Mouse (Mus musculus) neural tube, embryonic 13.5 days (tissue): ENCODE measurements around the gene Ppp4r2. TPM values are rescaled to one million over a fixed set of nuclear protein-coding genes. Genes with fewer than 3 reads are reported as not detected.

Experiments
- ATAC-seq: fragments of 200-750 bp; cut with Nextera tagmentation; 2 replicates; pipeline ENCODE4 v1.8.0; 2017; ENCODE audit warnings: low read depth, mild to moderate bottlenecking, moderate TSS enrichment, moderate library complexity
- H3K27ac ChIP-seq: fragments of 300-500 bp; sonication (generic); replicated peaks from 2 replicates; pipeline ENCODE4 v1.5.1; 2015; ENCODE audit warnings: moderate library complexity, mild to moderate bottlenecking, inconsistent platforms
- H3K27me3 ChIP-seq: fragments of 300-500 bp; sonication (generic); 2 replicates; pipeline ENCODE4 v1.6.1; 2015; ENCODE audit warnings: mild to moderate bottlenecking, inconsistent platforms
- H3K36me3 ChIP-seq: fragments of 300-500 bp; sonication (generic); 2 replicates; pipeline ENCODE4 v1.6.1; 2015; ENCODE audit warnings: mild to moderate bottlenecking, inconsistent platforms
- H3K4me1 ChIP-seq: fragments of 300-500 bp; sonication (generic); replicated peaks from 2 replicates; pipeline ENCODE4 v1.6.1; 2015; ENCODE audit warnings: inconsistent platforms
- H3K4me2 ChIP-seq: fragments of 300-500 bp; sonication (generic); 2 replicates; pipeline ENCODE4 v1.6.1; 2015; ENCODE audit warnings: inconsistent platforms, mild to moderate bottlenecking, moderate library complexity
- H3K4me3 ChIP-seq: fragments of 300-500 bp; sonication (generic); 2 replicates; pipeline ENCODE4 v1.5.1; 2015; ENCODE audit warnings: mild to moderate bottlenecking, inconsistent platforms
- H3K9ac ChIP-seq: fragments of 300-500 bp; sonication (generic); 2 replicates; pipeline ENCODE4 v1.6.1; 2015; ENCODE audit warnings: moderate library complexity, mild to moderate bottlenecking, inconsistent platforms
- H3K9me3 ChIP-seq: fragments of 300-500 bp; sonication (generic); 2 replicates; pipeline ENCODE4 v1.6.1; 2016; ENCODE audit warnings: inconsistent platforms
- WGBS: fragments of 180-500 bp; shearing (Covaris S2); methylation state at CpG from one replicate; pipeline ENCODE4 v1.1.7; 2015; 5-methylcytosine and 5-hydroxymethylcytosine counted together
- polyA plus RNA-seq: library from polyadenylated mRNA; unstranded; fragments of >200 nt; fragmentation: Nextera tagmentation; extraction: Ambion mirVana; gene quantifications from 2 replicates; pipeline ENCODE4 v1.2.1, GENCODE M21; 2015

The Ppp4r2 gene
- polyA plus RNA-seq, 1 experiment from 2014 or later, result 17.2 TPM

DNA sequence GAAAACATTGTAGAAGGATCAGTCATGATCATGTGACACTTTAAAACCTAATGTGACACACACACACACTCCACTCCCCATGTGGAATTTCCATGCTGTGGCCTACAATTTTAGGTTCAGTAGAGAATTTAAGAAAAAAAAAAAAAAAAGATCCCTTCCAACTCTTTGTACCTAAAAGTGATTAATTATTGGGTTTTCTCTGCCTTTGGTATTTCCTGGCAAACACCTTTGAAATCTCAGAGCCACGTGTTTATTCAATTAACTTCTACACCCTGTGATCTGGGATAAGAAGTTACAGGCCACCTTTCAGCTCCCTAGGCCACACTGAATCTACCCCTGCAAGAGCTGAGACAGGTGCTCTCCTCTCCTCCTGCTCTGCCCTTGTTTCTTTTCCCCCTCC lies 25.7 kb upstream of the Ppp4r2 start:
- Histone ChIP-seq H3K9ac (no peak overlapping the region), H3K27me3 (no peaks in the 10 kb centered on the region), H3K27ac (no peak overlapping the region), H3K4me3 (no peak overlapping the region), H3K36me3 (no peaks in the 10 kb centered on the region), H3K4me2 (no peak overlapping the region), H3K4me1 (no peaks in the 10 kb centered on the region), H3K9me3 (no peaks in the 10 kb centered on the region)
- 77% methylated on average over 1 of the region's 1 CpGs for WGBS
- ATAC-seq, result no peak

DNA sequence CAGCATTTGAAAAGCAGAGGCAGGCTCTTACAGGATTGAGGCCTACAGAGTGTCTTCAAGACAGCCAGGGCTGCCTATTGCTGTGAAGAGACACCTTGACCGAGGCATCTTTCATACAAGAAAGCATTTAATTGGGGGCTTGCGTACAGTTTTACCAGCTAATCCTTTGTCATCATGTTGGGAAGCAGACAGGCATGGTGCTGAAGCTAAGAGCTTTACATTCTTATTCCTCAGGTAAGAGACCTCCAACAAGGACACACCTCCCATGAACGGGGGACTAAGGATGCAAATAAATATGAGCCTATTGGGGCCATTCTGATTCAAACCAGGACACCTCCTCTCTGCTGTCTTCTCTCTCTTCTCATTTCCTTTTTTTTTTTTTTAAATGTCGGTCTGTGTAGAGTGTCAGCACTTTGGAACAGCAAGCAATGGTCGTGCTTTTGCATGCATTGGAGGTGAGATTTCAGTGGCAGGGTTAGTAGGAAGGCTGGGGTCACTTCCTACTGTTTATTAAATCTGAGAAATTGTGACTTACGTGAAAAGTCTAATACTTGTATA lies 25.1 kb upstream of the Ppp4r2 start:
- Histone ChIP-seq H3K27me3 (no peaks in the 10 kb centered on the region), H3K9ac (no peak overlapping the region), H3K4me2 (no peak overlapping the region), H3K4me1 (no peaks in the 10 kb centered on the region), H3K9me3 (no peaks in the 10 kb centered on the region), H3K36me3 (no peaks in the 10 kb centered on the region), H3K4me3 (no peak overlapping the region), H3K27ac (no peak overlapping the region)
- WGBS, result 92% methylated on average over 6 of the region's 6 CpGs
- ATAC-seq, result no peak

DNA sequence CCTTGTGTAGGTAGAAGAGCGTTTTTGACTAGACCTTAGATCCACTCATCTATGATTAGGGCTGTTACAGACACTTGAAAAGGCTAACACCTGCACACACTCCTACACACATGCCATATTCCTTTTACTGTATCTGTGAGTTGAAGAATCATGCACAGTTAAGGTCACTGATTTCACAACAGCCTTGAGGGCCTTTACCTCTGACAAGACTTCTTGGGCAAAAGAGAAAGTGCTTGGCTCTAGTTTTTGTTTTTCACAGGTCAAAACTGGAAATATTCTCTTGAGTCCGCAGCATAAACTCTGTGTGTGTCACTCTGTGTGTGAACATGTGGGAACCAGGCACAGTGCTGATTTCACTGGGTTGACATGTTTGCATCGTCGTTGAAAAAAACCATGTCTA lies 23.3 kb upstream of the Ppp4r2 start:
- no peaks in the 10 kb centered on the region for H3K27me3 ChIP-seq
- no peaks in the 10 kb centered on the region for H3K36me3 ChIP-seq
- H3K27ac ChIP-seq, result no peak overlapping the region
- H3K4me2 ChIP-seq, result no peak overlapping the region
- no peaks in the 10 kb centered on the region for H3K9me3 ChIP-seq
- no peaks in the 10 kb centered on the region for H3K4me1 ChIP-seq
- H3K9ac ChIP-seq, result no peak overlapping the region
- 93% methylated on average over 4 of the region's 4 CpGs for WGBS
- ATAC-seq, result no peak
- H3K4me3 ChIP-seq, result no peak overlapping the region

DNA sequence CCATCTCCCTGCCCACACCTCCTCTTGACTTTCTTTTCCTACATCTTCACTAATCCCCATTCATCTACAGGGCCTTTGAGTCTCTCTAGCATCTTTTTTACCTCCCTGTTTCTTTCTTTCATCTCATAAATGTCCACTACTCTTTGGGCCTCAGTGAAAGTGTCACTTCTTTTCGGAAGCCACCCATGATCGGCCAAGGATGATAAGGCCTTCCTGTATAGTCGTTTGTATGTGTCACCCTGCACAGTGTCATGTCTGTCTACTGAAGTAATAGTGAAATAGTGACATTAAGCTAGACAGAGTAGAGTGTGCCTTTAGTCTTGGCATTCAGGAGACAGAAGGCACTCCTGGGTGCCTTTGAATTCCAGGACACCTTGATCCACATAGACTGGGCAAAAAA lies 21.7 kb upstream of the Ppp4r2 start:
- H3K36me3 ChIP-seq, result no peaks in the 10 kb centered on the region
- no peaks in the 10 kb centered on the region for H3K27me3 ChIP-seq
- no peaks in the 10 kb centered on the region for H3K9me3 ChIP-seq
- 90% methylated on average over 3 of the region's 3 CpGs for WGBS
- H3K27ac ChIP-seq, result no peak overlapping the region
- H3K4me3 ChIP-seq, result no peak overlapping the region
- no peak overlapping the region for H3K9ac ChIP-seq
- ATAC-seq, result no peak
- H3K4me1 ChIP-seq, result no peaks in the 10 kb centered on the region
- H3K4me2 ChIP-seq, result no peak overlapping the region

DNA sequence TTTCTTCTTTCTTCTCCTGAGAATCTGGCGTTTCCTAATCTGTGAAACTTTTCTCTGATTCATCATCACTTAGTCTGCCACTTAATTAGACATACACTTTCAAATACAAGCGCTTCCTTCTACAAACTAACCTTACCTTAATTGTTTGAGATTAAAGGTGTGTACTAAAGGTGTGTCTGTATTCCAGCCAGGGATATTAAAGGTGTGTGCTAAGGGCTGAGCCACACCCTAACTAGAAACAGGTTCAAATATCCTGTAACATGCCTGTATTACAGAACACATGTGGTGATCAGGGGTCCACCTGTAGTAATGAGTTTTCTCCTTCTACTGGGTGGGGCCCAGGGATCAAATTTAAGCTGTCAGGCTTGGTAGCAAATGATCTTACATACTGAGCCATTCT lies 12.1 kb upstream of the Ppp4r2 start:
- H3K9me3 ChIP-seq, result no peaks in the 10 kb centered on the region
- no peak overlapping the region for H3K4me2 ChIP-seq
- ATAC-seq, result no peak
- no peak overlapping the region for H3K9ac ChIP-seq
- no peak overlapping the region for H3K27ac ChIP-seq
- no peaks in the 10 kb centered on the region for H3K36me3 ChIP-seq
- H3K4me1 ChIP-seq, result no peaks in the 10 kb centered on the region
- H3K27me3 ChIP-seq, result no peaks in the 10 kb centered on the region
- H3K4me3 ChIP-seq, result no peak overlapping the region
- 91% methylated on average over 2 of the region's 2 CpGs for WGBS

GRCm38 (mm10) chr6:100823356-100823755 lies 10.1 kb upstream of the Ppp4r2 start:
- Histone ChIP-seq H3K4me3 (no peak overlapping the region), H3K27me3 (no peaks in the 10 kb centered on the region), H3K9me3 (no peaks in the 10 kb centered on the region), H3K4me1 (no peaks in the 10 kb centered on the region), H3K9ac (no peak overlapping the region), H3K27ac (no peak overlapping the region), H3K36me3 (no peaks in the 10 kb centered on the region), H3K4me2 (no peak overlapping the region)
- ATAC-seq, result no peak
- 81% methylated on average over 1 of the region's 1 CpGs for WGBS

- H3K36me3 ChIP-seq, result no peaks in the 10 kb centered on the region
- no peak overlapping the region for H3K9ac ChIP-seq
- H3K4me3 ChIP-seq, result no peak overlapping the region
- no peak overlapping the region for H3K27ac ChIP-seq
- 67% methylated on average over 7 of the region's 7 CpGs for WGBS
- H3K4me1 ChIP-seq, result no peaks in the 10 kb centered on the region
- no peaks in the 10 kb centered on the region for H3K27me3 ChIP-seq
- H3K4me2 ChIP-seq, result no peak overlapping the region
- no peak for ATAC-seq
- no peaks in the 10 kb centered on the region for H3K9me3 ChIP-seq
Measured at GRCm38 (mm10) chr6:100824381-100824965, 8.9 kb upstream of the Ppp4r2 start.

GRCm38 (mm10) chr6:100826046-100826445 lies 7.4 kb upstream of the Ppp4r2 start:
- 93% methylated on average over 6 of the region's 6 CpGs for WGBS

GRCm38 (mm10) chr6:100828565-100828964 lies 4.9 kb upstream of the Ppp4r2 start:
- Histone ChIP-seq H3K4me2 (no peak overlapping the region), H3K4me1 (no peaks in the 10 kb centered on the region), H3K36me3 (no peaks in the 10 kb centered on the region), H3K27ac (no peak overlapping the region), H3K9ac (no peak overlapping the region), H3K27me3 (no peaks in the 10 kb centered on the region), H3K9me3 (no peaks in the 10 kb centered on the region), H3K4me3 (no peak overlapping the region)
- ATAC-seq, result no peak
- 90% methylated on average over 7 of the region's 7 CpGs for WGBS

More at GRCm38 (mm10) chr6:100826046-100826445, 7.4 kb upstream of the Ppp4r2 start:
- H3K9me3 ChIP-seq, result no peaks in the 10 kb centered on the region
- H3K4me1 ChIP-seq, result no peaks in the 10 kb centered on the region
- H3K27ac ChIP-seq, result no peak overlapping the region
- no peak overlapping the region for H3K9ac ChIP-seq
- H3K27me3 ChIP-seq, result no peaks in the 10 kb centered on the region
- H3K4me3 ChIP-seq, result no peak overlapping the region
- ATAC-seq, result no peak
- no peaks in the 10 kb centered on the region for H3K36me3 ChIP-seq
- H3K4me2 ChIP-seq, result no peak overlapping the region

DNA sequence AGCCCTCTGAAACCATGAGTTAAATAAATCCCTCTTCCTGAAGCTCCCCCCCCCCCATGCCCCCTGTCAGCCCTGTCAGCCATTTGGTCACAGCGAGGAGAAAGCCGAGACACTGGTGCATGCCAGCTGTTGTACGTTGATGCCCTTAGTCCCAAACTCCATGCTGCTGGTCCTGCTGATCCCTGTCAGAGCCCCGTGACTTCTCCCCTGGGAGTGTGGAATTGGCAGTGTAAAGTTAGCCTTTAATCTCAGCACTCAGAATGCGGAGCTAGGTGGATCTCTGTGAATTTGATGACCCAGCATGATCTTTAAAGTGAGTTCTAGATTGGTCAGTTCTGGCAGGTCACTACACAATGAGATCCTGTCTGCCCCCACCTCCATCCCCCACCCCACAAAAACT lies 3.7 kb upstream of the Ppp4r2 start:
- Histone ChIP-seq H3K36me3 (no peaks in the 10 kb centered on the region), H3K27me3 (no peaks in the 10 kb centered on the region), H3K4me3 (no peak overlapping the region), H3K4me2 (no peak overlapping the region), H3K9ac (no peak overlapping the region), H3K9me3 (no peaks in the 10 kb centered on the region), H3K27ac (no peak overlapping the region), H3K4me1 (peaks cover 5% of the 10 kb centered on the region)
- WGBS, result 79% methylated on average over 5 of the region's 5 CpGs
- no peak for ATAC-seq

DNA sequence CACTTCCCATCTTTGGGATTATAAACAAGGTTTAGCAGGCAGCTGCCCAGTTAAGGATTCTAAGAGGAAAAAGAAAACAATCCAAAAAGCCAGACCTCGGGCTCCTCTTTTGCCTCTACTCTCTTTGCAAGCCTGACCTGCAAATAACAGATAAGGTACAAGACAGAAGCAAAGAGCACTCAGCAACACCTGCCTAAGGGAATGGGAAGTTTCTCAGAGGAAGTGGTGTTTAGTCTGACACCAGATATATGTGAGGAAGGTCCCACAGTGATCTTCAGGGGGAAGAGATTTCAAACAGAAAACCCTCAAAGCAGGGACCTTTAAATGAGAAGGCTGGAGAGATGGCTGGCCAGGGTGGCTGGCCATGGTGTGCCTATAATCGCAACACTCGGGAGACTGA lies 2.2 kb upstream of the Ppp4r2 start:
- no peak overlapping the region for H3K4me2 ChIP-seq
- H3K36me3 ChIP-seq, result peaks cover 10% of the 10 kb centered on the region
- no peak overlapping the region for H3K9ac ChIP-seq
- WGBS, result 90% methylated on average over 3 of the region's 3 CpGs
- peaks cover 18% of the 10 kb centered on the region for H3K4me1 ChIP-seq
- no peak for ATAC-seq
- no peak overlapping the region for H3K4me3 ChIP-seq
- H3K9me3 ChIP-seq, result no peaks in the 10 kb centered on the region
- H3K27ac ChIP-seq, result no peak overlapping the region
- H3K27me3 ChIP-seq, result no peaks in the 10 kb centered on the region

- no peak for ATAC-seq
- no peak overlapping the region for H3K4me2 ChIP-seq
- no peaks in the 10 kb centered on the region for H3K9me3 ChIP-seq
- WGBS, result 94% methylated on average over 6 of the region's 6 CpGs
- peaks cover 23% of the 10 kb centered on the region for H3K4me1 ChIP-seq
- H3K27ac ChIP-seq, result no peak overlapping the region
- no peaks in the 10 kb centered on the region for H3K27me3 ChIP-seq
- H3K4me3 ChIP-seq, result no peak overlapping the region
- peaks cover 16% of the 10 kb centered on the region for H3K36me3 ChIP-seq
- H3K9ac ChIP-seq, result no peak overlapping the region
Measured at GRCm38 (mm10) chr6:100831751-100832150, 1.7 kb upstream of the Ppp4r2 start.

DNA sequence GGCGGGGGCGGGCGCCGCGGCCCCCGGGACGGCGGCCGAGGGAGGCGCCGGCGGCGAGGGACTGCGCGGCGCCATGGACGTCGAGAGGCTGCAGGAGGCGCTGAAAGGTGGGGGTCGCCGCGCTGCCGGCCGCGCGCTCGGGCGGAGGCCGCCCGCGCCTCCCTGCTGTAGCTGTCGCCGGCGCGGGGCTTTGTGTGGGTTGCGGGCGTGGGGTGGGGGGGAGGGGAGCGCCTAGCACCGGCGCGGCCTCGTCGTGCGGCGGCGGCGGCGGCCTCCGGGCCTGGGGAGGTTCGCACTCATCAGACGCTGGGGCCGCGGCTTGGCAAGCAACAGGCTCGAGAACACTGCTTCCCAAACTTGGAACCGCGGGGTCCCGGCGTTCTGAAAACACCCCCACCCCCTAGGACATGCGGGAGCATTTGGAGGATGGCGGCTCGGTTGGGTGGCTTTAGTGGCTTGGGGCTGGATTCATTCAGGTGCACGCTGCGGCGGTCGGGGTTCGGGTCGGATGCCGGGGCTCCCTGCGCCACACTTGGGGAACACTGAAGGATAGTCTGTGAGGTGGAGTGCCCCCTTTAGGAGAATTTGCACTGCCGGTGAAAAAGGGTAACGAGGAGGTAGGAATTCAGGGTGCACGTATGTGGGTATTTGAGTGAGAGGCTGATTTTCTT lies 524 bp downstream of the Ppp4r2 start:
- no peaks in the 10 kb centered on the region for H3K27me3 ChIP-seq
- under 1% methylated on average over 53 of the region's 72 CpGs for WGBS
- peak overlapping the region; percentile 84 for H3K4me3 ChIP-seq
- H3K4me2 ChIP-seq, result peak overlapping the region; percentile 62
- H3K9me3 ChIP-seq, result no peaks in the 10 kb centered on the region
- ATAC-seq, result peak; percentile 94
- peak overlapping the region; percentile 90 for H3K27ac ChIP-seq
- peaks cover 40% of the 10 kb centered on the region for H3K4me1 ChIP-seq
- peak overlapping the region; percentile 91 for H3K9ac ChIP-seq
- peaks cover 36% of the 10 kb centered on the region for H3K36me3 ChIP-seq
